Mouse (Mus musculus) adrenal gland, postnatal 25 days (tissue): ENCODE results near the gene Fgfr2. TPM values are rescaled to one million over a fixed set of nuclear protein-coding genes. Genes with fewer than 3 reads are reported as not detected.

Experiments
- DNase-seq: peaks from one replicate; pipeline ENCODE4 v3.0.0; 2021; ENCODE audit warnings: mixed read lengths
- total RNA-seq: library from RNA; stranded (reverse); gene quantifications from 2 replicates; pipeline ENCODE4 v1.2.3, GENCODE M21; 2021

The Fgfr2 gene
- total RNA-seq, 1 experiment from 2014 or later, result 186 TPM

DNA sequence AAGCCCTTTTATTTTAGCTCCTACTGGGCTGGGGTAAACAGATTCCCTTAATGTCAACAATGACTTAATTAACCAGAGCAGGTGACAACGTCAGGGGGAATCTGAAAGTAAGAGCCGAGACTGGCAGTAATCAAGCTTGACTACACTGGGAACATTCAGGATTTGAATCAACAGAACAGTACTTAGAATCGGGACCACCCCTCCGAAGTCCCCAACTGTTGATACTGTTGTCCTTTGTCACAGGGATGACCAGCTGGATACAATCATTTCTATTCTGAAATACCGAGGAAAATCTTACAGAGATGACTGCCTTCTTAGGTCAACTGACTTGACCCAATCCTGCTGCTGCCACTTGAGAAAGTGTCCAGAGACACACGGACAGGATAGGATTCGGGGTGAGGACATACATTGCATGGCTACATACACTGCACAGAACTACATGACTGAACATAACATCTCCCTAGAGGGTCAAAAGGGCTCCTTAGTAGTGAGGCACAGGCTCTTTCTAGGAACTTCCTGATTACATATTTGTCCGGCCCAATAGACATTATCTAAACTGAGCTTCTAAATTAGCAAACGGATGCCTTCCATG is 2864.3 kb downstream of the Fgfr2 start:
- no peak for DNase-seq

DNA sequence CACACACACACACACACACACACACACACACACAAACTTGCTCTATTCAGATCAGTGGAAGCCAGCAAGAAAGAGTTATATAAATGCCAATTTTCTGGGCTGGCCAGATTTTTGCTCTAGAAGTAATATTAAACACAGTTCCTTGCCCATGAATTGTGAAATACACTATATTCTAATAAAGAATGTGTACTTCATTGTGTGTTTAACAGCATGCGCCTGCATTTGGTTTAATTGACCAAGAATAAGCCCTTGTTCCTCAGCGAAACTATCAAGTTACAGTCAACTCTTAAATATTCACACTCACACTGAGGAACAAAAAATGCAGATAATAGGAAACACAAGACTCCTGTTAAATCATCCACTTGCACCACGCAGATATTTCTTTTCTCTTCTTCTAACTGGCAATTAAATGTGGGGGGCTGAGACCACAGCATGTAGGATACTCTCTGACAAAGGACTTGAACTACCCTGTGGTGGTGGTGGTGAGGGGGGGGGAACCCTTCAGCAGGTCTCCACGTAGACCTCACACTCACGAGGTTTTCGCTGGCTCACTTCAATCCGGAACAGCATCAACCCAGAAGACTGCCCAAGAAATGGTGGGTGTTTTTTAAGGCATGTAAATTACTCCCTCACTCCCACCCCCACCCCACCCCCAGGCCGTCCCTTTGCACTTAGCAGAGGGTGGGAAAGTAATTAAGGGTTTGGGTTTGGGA is 2865.0 kb downstream of the Fgfr2 start:
- DNase-seq, result no peak

DNA sequence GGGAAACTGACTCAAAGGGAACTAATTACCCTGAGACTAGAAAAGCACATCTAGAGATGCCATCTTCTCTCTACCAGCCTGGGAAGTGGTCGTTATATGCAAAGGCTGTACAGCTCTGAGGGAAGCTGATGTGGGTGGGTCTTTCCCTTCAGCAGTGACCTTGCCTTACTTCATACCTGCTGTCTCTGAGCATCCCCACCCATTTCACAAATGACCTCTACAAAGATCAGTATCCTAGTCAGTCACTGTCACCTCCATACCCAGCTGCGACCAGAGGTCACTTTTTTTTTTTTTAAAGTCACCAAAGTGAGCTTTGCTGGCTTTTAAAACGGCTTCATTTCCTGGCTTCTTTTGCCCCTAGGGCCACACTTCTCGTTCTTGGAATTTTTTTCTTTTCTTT is 2869.9 kb downstream of the Fgfr2 start:
- DNase-seq, result no peak

DNA sequence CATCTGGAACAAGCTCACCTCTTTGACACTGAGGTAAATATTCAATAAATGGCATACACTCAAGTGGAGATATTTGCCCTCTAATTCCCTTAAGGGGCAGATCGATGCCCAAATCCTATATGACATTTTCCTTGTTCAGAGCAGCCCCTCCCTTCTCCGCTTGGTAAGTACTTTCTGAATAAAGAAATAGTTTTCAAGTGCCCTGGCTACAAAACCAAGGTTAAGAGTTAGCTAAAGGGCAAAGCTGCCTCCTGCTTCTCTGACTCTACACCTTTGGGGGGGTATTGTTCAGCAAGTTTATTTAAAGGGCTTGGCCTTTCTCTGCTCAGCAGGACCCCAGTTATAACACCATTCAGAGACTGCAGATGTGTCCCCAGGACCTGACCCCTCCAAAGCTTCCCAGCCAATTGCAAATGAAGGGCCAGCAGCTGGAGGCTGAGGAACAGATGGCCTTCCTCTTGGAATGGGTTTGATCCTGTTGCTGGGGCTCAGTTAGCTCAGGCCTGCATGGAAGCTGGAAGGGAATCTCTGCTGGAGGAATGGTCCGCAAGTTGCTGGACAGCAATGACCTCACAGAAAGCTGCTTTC is 2871.1 kb downstream of the Fgfr2 start:
- no peak for DNase-seq

DNA sequence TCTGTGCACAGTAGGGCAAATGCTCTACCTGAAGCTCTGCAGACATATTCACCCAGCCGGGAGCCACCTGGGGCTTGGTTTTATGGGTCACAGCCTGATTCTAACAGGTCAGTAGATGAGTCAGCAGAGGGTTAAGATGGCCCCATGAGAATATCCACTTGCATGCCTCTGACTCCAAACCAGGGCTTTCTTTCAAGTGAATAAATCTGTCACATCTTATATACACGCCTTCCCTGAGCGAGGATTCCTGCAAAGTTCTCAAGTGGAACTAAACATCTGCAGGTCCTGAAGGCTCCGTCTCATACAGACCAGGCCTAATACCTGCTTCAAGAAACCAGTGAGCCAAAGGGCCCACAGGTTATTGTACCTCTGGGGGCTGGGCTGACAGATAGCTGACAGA is 2872.2 kb downstream of the Fgfr2 start:
- DNase-seq, result no peak

DNA sequence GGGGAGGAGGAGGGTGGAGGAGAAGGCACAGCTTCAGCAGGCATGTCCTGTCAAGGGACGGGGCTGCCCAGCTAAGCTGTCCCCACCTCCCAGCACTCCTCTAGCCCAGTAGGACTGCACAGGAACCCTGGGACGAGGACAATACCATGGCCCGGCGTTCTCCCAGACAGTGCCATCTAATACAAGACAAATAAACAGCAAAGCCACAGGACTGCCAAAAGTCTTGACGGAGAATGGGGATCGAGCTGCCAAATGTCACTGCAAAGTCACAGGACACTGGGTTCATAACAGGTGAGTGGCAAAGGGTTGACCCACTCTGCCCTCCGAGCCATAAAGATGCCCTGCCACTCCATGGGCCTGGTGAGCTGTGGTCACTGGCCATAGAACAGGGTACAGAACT is 2874.7 kb downstream of the Fgfr2 start:
- no peak for DNase-seq

DNA sequence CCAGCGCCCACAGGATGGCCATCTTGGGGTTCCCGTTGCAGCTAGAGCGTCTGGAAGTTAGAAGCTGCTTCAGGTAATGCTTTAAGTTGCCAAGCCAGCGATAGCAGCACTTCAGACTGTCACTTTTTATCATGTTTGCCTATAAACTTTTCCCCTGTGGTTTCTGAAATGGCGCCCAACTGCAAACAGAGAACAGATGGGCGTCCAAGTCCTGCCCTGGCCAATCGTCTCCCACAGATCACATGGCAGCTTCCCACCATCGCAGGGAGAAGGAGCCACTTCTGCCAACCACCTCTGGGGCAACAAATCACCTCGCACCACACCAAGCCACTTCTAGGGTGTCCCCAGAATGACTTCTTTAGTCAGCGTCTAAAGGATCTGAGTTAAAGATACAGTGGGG is 2875.3 kb downstream of the Fgfr2 start:
- DNase-seq, result no peak

DNA sequence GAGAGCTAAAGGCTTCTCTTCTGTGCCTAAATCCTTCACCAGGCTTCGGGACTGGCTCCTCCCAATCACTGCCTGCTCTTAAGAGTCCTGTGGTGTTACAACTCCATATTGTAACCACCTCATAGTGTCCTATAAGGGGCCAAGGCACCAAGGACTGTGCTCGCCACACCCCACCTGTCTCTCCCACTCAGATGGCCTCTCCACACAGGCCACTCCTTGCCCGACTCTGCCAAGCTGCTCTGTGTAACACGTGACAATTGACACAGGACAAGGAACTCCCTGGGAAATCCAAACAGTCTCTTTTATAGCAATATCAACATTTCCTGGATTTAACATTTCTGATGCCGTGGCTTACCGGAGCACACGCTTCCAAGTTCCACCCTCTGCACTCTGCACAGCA is 2876.7 kb downstream of the Fgfr2 start:
- no peak for DNase-seq

DNA sequence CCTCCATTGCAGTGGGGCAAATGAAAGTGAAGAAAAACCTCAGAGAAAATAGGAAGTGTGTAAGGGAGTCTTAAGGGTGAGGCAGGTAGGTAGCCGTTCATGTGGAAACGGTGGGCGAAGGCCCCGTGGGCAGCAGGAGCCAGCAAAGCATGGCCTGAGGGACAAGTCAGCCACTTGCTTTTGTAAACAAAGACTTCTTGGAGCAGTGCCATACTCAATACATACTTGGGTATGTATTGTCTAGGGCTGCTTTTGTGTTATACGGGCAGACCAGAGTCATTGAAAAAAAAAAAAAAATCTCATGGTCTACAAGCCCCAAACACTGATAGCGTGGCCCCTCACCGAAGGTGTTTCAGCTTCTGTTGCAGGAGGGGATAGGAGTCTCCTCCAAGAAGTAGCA is 2878.6 kb downstream of the Fgfr2 start:
- DNase-seq, result no peak

DNA sequence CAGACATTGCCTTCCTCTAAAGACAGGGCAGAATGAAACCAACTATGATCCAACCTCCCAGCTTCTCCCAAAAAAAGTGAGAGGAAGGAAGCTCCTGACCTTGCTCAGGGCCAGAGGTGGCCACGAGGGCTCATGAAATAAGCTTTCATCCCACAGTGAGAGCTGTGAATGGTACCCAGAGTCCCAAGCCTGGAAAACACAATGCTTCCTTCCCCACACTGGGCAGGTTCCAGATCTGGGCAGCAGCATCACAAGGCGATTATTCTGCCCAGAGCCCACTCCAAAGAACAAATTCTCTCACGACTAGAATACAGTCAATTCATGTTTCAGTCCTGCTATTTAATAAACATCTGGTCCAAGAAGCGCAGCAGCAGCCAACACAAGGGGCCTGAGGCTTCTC is 2879.3 kb downstream of the Fgfr2 start:
- no peak for DNase-seq

DNA sequence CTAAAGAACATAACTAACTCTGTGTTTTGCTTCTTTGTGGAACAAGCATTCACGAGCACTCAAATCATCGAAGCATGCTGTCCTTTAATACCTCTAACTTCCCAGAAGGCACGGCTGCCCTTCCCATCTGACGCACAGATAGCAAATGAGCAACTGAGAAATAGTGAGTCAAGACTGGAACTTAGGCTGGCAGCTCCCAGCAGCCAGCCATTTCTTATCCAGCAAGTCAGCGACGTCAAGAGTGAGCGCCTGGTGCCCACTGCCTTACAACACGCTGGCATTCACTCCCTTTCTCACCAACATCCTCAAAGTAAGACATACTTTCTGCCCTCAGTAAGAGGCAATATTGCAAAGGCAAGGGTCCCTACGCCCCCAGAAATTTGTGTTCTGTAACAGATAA is 2883.0 kb downstream of the Fgfr2 start:
- DNase-seq, result no peak

DNA sequence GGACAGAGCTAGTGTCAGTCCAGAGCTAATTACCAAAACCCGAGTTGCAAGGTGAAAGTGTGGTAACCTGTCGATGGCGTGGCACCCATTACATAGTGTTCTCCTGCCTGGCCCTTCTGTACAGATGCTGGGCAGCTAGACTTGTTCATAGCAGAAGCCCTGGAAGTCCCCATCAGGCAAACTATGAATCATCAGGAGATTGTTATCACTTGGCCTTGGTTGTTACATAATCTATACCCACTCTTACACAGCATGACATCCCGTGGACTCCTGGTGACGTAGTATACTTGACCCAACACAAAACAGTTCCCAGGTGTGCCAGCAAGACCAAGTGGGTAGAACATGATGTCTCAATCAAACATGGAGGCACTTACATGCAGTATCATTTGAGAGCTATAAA is 2885.9 kb downstream of the Fgfr2 start:
- no peak for DNase-seq

DNA sequence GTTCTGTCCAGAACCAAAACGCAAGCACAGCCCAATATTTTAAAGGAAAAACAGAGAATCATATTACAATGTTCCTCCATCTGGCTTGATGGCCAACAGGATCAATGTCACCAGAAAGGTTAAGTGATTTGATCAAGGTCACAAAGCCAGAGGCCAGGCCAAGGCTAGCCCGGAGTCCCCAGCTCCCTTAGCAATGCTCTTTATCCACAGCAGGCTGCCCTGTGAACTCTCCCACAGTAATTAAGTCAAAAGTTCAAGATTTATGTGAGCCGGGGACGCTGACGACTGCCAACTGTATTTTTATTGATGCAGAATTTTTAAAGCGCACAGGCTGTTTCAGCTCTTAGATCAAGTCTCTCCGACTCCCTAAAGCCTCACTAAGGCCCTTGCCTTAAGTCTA is 2889.4 kb downstream of the Fgfr2 start:
- DNase-seq, result peak; percentile 37

DNA sequence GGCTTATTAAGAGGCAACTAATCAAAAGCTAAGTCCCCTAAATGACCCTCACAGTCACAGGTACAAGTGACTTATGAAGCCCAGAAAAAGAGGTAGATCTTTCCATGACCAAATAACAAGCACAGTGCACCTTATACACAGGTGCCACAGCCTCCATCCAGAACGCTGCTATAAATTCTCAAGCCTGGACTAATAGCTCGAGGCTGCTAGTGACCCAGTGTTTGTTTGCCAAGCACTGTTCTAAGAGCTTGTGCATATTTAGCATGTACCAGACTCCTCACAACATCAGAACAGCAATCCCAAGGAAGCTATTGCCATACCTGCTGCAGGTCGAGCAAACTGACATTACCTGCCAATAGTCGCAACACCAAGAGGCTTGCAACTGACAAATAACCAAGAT is 2893.1 kb downstream of the Fgfr2 start:
- no peak for DNase-seq

DNA sequence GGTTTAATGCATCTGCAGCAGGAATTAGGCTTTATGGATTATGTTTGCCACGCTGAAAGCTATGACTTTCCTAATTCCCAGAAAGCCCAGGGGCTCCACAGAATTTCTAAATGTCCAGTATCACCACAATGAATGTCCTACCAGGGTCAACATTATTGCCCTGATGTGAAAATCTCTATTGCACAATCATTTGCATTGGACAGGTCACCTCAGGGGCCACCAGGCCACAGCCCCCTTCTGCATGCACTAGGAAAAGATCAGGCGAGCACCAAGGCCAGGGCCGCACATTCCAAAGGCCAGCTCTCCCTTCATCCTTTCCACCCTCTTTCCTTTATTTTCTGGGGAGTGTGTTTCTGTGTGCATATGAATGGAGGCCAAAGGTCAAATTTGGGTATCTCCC is 2897.9 kb downstream of the Fgfr2 start:
- DNase-seq, result no peak

DNA sequence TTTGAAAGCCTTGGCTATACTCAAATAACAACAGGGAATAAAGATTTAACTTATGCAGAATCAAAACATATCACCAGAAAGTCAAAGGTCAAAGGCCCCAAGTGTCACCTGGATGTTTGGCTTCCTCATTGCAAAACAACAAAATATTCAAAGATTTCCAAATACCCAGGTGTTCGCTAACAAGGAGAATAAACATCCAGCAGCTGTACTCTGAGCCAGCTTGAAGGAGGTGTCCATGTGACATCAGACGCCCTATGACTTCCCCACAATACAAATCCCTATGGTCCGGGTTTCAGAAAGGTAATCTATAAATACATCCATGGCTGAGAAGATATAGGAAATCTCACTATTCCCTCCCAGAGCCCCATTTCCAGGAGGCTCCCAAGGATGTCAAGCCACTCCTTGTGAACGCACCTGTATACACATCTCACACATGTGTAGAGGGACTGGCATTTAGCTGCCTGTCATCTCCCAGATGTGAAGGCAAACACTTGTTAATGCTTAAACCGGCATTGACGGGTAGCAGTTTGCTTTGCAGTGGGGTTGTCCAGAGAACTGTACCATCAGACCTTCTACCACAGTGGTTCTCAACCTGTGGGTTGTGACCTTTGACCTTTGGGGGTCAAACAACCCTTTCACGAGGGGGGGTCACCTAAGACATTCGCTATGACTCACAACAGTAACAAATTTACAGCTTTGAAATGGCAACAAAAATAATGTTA is 2900.4 kb downstream of the Fgfr2 start:
- no peak for DNase-seq

DNA sequence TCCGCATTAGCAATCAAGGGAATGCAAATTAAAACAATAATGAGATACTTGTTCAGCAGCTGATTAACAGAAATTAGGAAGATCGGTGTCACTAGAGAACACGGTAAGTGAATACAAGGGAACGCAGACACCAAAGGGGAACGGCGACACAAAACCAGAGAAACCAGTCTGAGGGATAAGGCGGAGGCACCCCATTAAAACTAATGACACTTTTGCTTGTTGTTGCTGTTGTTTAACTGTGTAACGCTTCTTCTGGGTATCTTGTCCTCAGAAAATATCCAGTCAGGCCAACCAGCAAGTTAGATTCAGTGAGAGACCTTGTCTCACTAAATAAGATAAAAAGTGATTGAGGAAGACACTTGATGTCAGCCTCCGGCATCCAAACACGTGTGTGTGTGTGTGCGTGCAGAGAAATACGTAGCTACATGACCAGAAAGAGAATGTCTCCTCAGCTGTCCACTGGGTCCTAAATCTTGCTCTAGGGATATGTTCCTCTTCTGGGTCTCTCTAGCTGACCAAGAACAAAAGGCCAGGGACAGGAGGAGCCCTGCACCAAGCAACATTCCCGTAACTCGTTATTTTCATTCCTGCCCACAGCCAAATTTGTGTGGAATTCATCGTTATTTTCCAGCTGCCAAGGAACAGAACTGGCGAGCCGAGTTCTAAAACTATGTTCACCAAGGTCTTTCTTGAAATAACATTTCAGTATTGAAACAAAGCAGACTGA is 2901.3 kb downstream of the Fgfr2 start:
- DNase-seq, result no peak

DNA sequence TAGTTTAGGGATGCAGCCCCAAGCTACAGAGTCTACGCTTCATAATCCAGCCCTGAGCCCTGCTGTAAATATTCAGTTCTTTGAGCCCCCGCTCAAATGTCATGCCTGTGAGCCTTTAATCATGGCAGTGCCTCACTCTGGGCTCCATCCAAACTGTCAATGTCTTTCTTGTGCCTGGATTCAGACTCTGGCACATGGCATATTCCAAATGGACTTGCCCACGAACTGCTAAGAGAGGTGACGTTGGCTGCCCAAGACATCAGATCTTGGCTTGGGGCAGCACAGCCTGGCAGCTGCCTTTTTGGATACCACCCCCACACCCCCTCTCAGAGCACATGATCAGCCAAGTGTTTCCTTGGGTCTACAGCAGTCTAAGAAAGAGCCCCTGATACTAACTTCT is 2902.5 kb downstream of the Fgfr2 start:
- no peak for DNase-seq

DNA sequence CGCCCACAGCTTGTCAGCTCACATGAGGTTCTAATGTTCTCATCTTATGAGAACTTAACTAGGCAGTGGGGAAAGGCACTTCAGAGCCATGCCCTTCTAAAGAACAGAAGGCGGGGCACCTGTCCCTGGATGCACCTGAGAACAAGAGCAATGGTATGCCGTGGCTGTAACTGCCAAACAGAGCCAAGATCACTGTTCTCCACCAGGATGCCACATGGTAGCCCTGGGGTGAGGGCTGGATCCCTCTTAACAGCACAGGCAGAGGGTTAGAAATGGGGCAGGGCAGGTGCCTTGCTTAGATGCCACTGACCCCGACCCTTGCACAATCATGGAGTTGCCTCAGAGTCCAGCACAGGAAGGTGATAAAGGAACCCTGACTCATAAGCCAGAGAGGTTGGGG is 2903.3 kb downstream of the Fgfr2 start:
- DNase-seq, result no peak

DNA sequence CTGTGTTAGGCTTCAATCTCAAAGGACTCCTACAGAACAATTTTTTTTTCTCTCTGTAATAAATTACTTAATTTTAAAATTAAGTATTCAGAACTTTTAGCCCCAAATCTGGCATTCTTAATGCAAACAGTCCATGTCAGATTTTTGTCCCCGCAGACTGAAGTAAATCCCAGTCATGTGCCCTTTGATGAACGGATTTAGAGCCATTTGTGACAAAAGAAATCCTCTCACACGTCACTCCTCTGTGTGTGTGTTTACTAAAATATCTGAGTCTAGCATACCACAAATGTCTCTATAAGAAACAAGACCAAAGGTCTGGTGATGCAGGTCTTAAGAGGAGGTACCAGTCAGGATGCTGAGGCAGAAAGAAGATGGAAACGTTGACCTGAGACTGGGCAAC is 2906.9 kb downstream of the Fgfr2 start:
- no peak for DNase-seq

DNA sequence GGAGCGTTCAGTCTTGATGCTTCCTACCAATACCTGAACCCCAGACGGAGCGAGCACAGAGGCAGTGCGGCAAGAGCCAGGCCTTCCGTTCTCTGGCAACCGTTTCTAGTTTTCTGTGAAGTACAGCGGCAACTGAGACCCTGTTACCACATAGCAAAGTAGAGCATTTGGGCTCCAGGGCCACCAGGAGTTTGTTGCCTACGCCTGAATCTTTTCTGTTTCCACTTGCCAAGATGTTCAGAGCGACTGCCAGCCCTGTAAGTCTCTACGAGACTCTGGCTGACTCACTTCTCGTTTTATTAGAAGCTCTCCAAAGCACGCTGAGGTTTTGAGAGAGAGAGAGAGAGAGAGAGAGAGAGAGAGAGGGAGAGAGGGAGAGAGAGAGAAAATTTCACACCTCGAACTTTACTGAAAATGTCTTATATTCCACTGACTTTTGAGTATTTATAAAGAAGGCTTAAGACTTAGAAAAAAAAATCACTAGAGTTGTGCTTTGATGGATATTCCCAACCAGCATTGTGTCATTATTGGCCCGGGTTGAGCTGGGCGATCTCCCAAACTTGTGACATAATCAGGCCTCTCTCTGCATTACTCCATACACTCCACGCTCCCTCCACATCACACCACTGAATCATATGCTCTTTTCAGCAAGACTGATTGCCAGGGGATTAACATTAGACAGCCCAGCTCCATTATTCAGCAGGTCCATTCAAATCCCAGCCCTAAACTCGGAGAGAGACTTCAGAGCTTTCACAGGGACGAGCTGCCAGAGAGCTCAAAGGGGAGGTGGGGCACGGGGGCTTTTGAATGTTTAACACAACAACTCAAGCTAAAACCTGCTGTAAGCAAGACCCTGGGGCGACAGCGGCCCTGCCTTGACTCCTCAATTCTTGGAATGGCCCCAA is 2907.6 kb downstream of the Fgfr2 start:
- DNase-seq, result peak; percentile 73

DNA sequence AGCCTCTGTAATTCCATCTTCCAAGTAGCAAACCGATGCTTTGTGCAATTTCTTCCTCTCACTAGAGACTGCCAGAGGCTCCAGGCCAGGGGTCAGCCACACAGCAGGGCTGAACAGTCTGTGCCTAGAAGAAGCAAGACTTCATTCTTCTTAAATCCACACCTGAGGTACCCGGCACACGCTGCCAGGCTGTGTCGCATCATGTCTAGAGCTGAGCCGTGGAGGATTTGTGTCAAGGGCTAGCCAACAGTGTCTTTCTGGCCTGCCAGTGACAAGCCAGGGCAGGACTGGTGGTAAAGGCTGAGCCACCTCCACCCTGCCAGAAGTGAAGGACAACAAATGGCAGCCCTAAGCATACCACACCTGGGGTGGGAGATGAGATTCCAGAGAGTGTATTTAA is 2910.0 kb downstream of the Fgfr2 start:
- DNase-seq, result no peak
